Mouse (Mus musculus) heart, embryonic 11.5 days (tissue): Measurements from ENCODE around the gene Slc24a5. TPM values are rescaled to one million over a fixed set of nuclear protein-coding genes. Genes with fewer than 3 reads are reported as not detected.
A peak's percentile ranks its signal among the peaks of the same experiment; 100 is the strongest.

Experiments used
- ATAC-seq: fragments of 200-750 bp; cut with Nextera tagmentation; replicated peaks from 2 replicates; pipeline ENCODE4 v1.8.0; 2017; ENCODE audit warnings: moderate library complexity; ENCODE audit not compliant: insufficient number of reproducible peaks, low FRiP score, low TSS enrichment
- H3K27ac ChIP-seq: fragments of 300-500 bp; sonication (generic); 2 replicates; pipeline ENCODE4 v1.5.1; 2014; ENCODE audit warnings: mild to moderate bottlenecking, low read depth, low read length
- H3K27me3 ChIP-seq: fragments of 300-500 bp; sonication (generic); 2 replicates; pipeline ENCODE4 v1.6.1; 2014; ENCODE audit warnings: mild to moderate bottlenecking, low read length, mixed read lengths; ENCODE audit not compliant: control insufficient read depth, insufficient read depth
- H3K36me3 ChIP-seq: fragments of 300-500 bp; sonication (generic); 2 replicates; pipeline ENCODE4 v1.6.1; 2014; ENCODE audit warnings: mild to moderate bottlenecking, low read length, moderate library complexity, mixed read lengths; ENCODE audit not compliant: control insufficient read depth, insufficient read depth
- H3K4me1 ChIP-seq: fragments of 300-500 bp; sonication (generic); 2 replicates; pipeline ENCODE4 v1.6.1; 2014; ENCODE audit warnings: low read length; ENCODE audit not compliant: control insufficient read depth, insufficient read depth
- H3K4me2 ChIP-seq: fragments of 300-500 bp; sonication (generic); 2 replicates; pipeline ENCODE4 v1.6.1; 2014; ENCODE audit warnings: mild to moderate bottlenecking, moderate library complexity
- H3K4me3 ChIP-seq: fragments of 300-500 bp; sonication (generic); 2 replicates; pipeline ENCODE4 v1.5.1; 2014; ENCODE audit warnings: low read depth, low read length
- H3K9ac ChIP-seq: fragments of 300-500 bp; sonication (generic); 2 replicates; pipeline ENCODE4 v1.6.1; 2014; ENCODE audit warnings: mild to moderate bottlenecking, low read depth, low read length, moderate library complexity
- H3K9me3 ChIP-seq: fragments of 300-500 bp; sonication (generic); replicated peaks from 2 replicates; pipeline ENCODE4 v1.6.1; 2016; ENCODE audit warnings: low read length; ENCODE audit not compliant: control insufficient read depth
- WGBS: fragments of 180-500 bp; shearing (Covaris S2); extraction: QIAGEN DNeasy Blood & Tissue Kit; methylation state at CpG from one replicate; pipeline ENCODE4 v1.1.7; 2014; ENCODE audit not compliant: insufficient replicate concordance; 5-methylcytosine and 5-hydroxymethylcytosine counted together
- polyA plus RNA-seq: library from polyadenylated mRNA; unstranded; fragments of >200 nt; fragmentation: Nextera tagmentation; extraction: Ambion mirVana; gene quantifications from 2 replicates; pipeline ENCODE4 v1.2.1, GENCODE M21; 2014

Gene Slc24a5
- 4.2 and 4.9 TPM in 2 replicates for polyA plus RNA-seq

DNA sequence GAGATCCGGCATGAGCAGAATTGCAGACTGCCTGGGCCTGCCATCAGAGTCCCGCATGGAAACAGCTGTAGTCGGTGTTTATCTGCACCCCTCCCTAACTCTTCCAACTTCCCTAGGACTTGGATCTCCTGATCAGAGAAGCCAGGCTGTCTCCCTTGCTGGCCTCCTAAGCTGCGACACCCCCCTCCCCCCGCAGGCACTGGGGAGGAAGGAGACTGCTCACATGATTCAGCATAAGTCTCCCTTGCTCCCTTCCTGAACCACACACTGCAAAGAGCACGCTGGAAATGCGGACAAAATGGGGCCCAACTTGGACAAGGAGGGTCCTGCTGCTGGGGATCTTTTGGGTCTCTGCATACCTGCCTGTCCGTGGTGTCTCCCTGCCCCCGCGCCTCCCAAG is at the start of gene Slc24a5:
Slc24a5 (plus strand) TSS at position 231 of the 400 bp plus-strand sequence.
- Histone ChIP-seq H3K4me1 (0 out of 2 replicates have a peak, but pooled peaks cover under 1% of the 10 kb centered on the region), H3K27ac (no peak within 1 kb of the TSS), H3K9me3 (no peaks in the 10 kb centered on the region), H3K9ac (no peak within 1 kb of the TSS), H3K27me3 (no peaks in the 10 kb centered on the region), H3K4me2 (no peak within 1 kb of the TSS), H3K36me3 (no peaks in the 10 kb centered on the region), H3K4me3 (no peak within 1 kb of the TSS)
- WGBS = 49% methylated on average over 10 of the region's 10 CpGs
- no peak for ATAC-seq

- Histone ChIP-seq H3K4me3 (no peak overlapping the region), H3K9ac (no peak overlapping the region), H3K27ac (no peak overlapping the region), H3K4me1 (peaks cover 4% of the 10 kb centered on the region; the same call in 1 of the 2 replicates), H3K9me3 (no peaks in the 10 kb centered on the region), H3K27me3 (no peaks in the 10 kb centered on the region), H3K36me3 (no peaks in the 10 kb centered on the region), H3K4me2 (no peak overlapping the region)
- ATAC-seq = no peak
- 41% methylated on average over 5 of the region's 5 CpGs for WGBS
These were observed 43.5 kb upstream of the Slc24a5 start for GRCm38 (mm10) chr2:125024386-125024785.

GRCm38 (mm10) chr2:125026358-125027000 is 41.4 kb upstream of the Slc24a5 start:
- no peaks in the 10 kb centered on the region for H3K9me3 ChIP-seq
- H3K36me3 ChIP-seq = no peaks in the 10 kb centered on the region
- H3K4me3 ChIP-seq = no peak overlapping the region
- 23% methylated on average over 14 of the region's 14 CpGs for WGBS
- no peak overlapping the region for H3K27ac ChIP-seq
- H3K4me1 ChIP-seq = peaks cover 4% of the 10 kb centered on the region; the same call in 1 of the 2 replicates
- H3K9ac ChIP-seq = no peak overlapping the region
- ATAC-seq = no peak; the same call in 1 of the 2 replicates
- peak overlapping the region; percentile 42 for H3K4me2 ChIP-seq
- no peaks in the 10 kb centered on the region for H3K27me3 ChIP-seq

GRCm38 (mm10) chr2:125030591-125030990 is 37.3 kb upstream of the Slc24a5 start:
- H3K27me3 ChIP-seq = no peaks in the 10 kb centered on the region

GRCm38 (mm10) chr2:125031111-125031510 is 36.8 kb upstream of the Slc24a5 start:
- Histone ChIP-seq H3K27me3 (no peaks in the 10 kb centered on the region), H3K4me1 (peaks cover 4% of the 10 kb centered on the region; the same call in 1 of the 2 replicates), H3K27ac (no peak overlapping the region), H3K4me3 (no peak overlapping the region), H3K9ac (no peak overlapping the region), H3K9me3 (no peaks in the 10 kb centered on the region), H3K36me3 (no peaks in the 10 kb centered on the region), H3K4me2 (no peak overlapping the region)
- WGBS = 76% methylated on average over 8 of the region's 8 CpGs
- no peak for ATAC-seq

More at GRCm38 (mm10) chr2:125030591-125030990, 37.3 kb upstream of the Slc24a5 start:
- H3K4me1 ChIP-seq = peaks cover 4% of the 10 kb centered on the region; the same call in 1 of the 2 replicates
- no peak overlapping the region for H3K27ac ChIP-seq
- ATAC-seq = no peak
- no peaks in the 10 kb centered on the region for H3K36me3 ChIP-seq
- WGBS = 76% methylated on average over 7 of the region's 7 CpGs
- no peaks in the 10 kb centered on the region for H3K9me3 ChIP-seq
- H3K4me3 ChIP-seq = no peak overlapping the region
- H3K9ac ChIP-seq = no peak overlapping the region
- H3K4me2 ChIP-seq = no peak overlapping the region

DNA sequence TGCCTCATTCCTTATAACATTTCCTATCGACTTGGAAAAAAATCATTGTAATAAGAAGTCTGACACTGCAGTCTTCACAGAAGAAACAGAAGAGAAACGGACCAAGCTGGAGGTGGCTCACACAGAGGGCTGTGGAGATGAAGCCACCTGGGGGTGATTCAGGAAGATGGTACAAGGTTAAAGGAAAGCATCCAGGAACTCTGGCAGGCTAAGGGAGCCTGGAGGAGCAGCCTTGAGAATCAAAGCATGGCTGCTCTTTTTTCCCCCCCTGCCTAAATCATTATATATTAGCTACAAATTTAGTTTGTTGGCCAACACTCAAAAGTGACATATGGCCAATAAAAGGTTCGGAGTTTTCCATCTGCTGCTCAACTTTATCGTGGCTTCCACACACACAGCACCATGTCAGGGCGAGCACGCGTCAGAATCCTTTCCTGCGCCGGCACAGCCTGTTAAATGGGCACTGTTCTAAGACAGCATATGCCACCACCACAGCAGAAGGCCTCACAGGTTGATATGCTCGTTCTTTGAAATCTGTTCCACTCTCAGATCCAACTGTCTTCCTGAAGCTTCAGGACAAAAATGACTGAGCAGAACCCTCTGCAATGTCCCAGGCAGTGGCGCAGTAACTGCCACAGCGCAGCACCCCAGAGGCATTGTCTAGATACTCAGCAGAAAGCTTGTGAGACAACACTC is 36.2 kb upstream of the Slc24a5 start:
- Histone ChIP-seq H3K27me3 (no peaks in the 10 kb centered on the region), H3K9me3 (no peaks in the 10 kb centered on the region), H3K4me1 (no peaks in the 10 kb centered on the region), H3K4me2 (no peak overlapping the region), H3K36me3 (no peaks in the 10 kb centered on the region), H3K9ac (no peak overlapping the region), H3K4me3 (no peak overlapping the region), H3K27ac (no peak overlapping the region)
- no peak for ATAC-seq
- 85% methylated on average over 12 of the region's 12 CpGs for WGBS

- WGBS = 74% methylated on average over 17 of the region's 17 CpGs
- no peak for ATAC-seq
- Histone ChIP-seq H3K9me3 (no peaks in the 10 kb centered on the region), H3K36me3 (no peaks in the 10 kb centered on the region), H3K4me3 (no peak overlapping the region), H3K27me3 (no peaks in the 10 kb centered on the region), H3K4me2 (no peak overlapping the region), H3K4me1 (no peaks in the 10 kb centered on the region), H3K27ac (no peak overlapping the region), H3K9ac (no peak overlapping the region)
These were observed 35.5 kb upstream of the Slc24a5 start for GRCm38 (mm10) chr2:125032258-125032973.

- H3K27ac ChIP-seq = no peak overlapping the region
- no peak for ATAC-seq
- no peak overlapping the region for H3K4me2 ChIP-seq
- no peaks in the 10 kb centered on the region for H3K4me1 ChIP-seq
- H3K4me3 ChIP-seq = no peak overlapping the region
- H3K9me3 ChIP-seq = no peaks in the 10 kb centered on the region
- H3K27me3 ChIP-seq = no peaks in the 10 kb centered on the region
- no peak overlapping the region for H3K9ac ChIP-seq
- no peaks in the 10 kb centered on the region for H3K36me3 ChIP-seq
- WGBS = 46% methylated on average over 10 of the region's 10 CpGs
These were observed 34.7 kb upstream of the Slc24a5 start for GRCm38 (mm10) chr2:125033042-125033743.
